Mouse (Mus musculus): Measurements from ENCODE around the gene Inpp5f.

DNA sequence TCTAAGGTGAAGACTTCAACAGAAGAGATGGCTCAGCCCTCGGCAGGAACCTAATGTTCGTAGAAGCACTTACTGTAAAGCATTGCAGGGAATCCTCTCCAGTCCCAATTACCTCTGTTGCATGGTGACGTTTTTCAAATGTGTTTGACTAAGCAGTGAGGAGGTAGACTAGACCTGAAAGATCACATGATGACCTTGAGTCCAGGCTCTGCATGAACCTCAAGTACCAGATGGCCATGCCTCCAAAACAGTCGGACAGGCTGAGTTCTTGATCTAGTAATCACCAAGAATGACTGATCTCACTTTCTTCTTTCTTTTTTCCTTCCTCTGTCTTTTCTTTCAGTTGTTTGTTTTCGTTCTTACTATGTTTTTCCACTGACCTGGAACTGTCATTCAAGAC lies 31.3 kb downstream of the Inpp5f start:
- TF ChIP-seq CTCF (IDR thresholded peaks at IDR 0.05; ENCODE audit: low read depth, low read length) (no peak), GATA1 (IDR thresholded peaks at IDR 0.05; ENCODE audit: borderline replicate concordance, low read length) (no peak), TAL1 (conservative IDR thresholded peaks at IDR 0.05; ENCODE audit: low read depth, low read length) (no peak)

Measured in G1E (cell line).